Mouse (Mus musculus): Measurements from ENCODE around the gene Rnf31.

Rnf31 gene

DNA sequence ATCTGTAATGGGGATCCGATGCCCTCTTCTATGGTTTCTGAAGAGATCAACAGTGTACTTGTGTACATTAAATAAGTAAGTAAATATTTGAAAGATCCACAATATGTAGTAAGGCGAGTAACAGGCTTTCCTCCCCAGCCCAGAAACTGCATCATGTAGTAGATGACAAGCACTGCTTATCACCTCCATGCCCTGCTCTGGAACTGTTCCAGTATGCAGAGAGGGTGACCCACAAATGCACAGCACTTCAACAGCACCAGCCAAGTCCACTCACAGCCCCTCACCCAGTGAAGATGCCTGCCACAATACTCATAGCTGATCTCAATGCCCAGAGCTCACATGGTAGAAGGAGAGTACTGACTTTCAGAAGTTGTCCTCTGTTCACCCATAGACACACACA is 20.9 kb upstream of the Rnf31 start:
- TF ChIP-seq NANOG (IDR thresholded peaks at IDR 0.05; ENCODE audit: borderline replicate concordance, low read length), result no peak
- TF ChIP-seq CTCF (conservative IDR thresholded peaks at IDR 0.05; ENCODE audit: low read length), result no peak
- TF ChIP-seq POU5F1 (IDR thresholded peaks at IDR 0.05; ENCODE audit: borderline replicate concordance, low read length), result no peak
- peaks cover 47% of the 10 kb centered on the region for H3K36me3 ChIP-seq (ENCODE audit: insufficient read depth, low read length)
- H3K27me3 ChIP-seq (ENCODE audit: insufficient read depth, low read length), result no peaks in the 10 kb centered on the region
- H3K4me3 ChIP-seq (replicated peaks; ENCODE audit: low read length), result no peak overlapping the region
- peaks cover 15% of the 10 kb centered on the region for H3K4me1 ChIP-seq (replicated peaks; ENCODE audit: low read depth, low read length)
- H3K9me3 ChIP-seq (ENCODE audit: low read length), result no peaks in the 10 kb centered on the region

DNA sequence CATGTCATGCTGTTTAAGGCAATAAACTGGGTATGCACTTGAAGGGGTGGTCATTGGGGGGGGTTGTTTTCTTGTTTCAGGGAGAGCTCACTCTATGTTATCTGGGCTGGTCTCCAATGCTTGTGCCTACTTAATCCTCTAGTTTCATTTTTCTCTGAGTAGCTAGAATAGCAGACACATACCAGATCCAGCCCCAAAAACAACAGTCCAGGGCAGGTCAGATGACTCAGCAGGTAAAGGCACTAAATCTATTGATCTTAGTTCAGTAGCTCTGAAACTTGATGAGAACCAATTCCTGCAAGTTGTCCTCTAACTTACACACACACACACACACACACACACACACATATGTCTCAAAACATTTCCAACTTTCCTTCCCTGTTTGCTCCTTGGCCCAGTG is 19.7 kb upstream of the Rnf31 start:
- TF ChIP-seq POU5F1 (IDR thresholded peaks at IDR 0.05; ENCODE audit: borderline replicate concordance, low read length) (no peak), CTCF (conservative IDR thresholded peaks at IDR 0.05; ENCODE audit: low read length) (no peak), NANOG (IDR thresholded peaks at IDR 0.05; ENCODE audit: borderline replicate concordance, low read length) (no peak)
- Histone ChIP-seq H3K4me1 (replicated peaks; ENCODE audit: low read depth, low read length) (peaks cover 27% of the 10 kb centered on the region), H3K4me3 (replicated peaks; ENCODE audit: low read length) (no peak overlapping the region), H3K9me3 (ENCODE audit: low read length) (no peaks in the 10 kb centered on the region), H3K27me3 (ENCODE audit: insufficient read depth, low read length) (no peaks in the 10 kb centered on the region), H3K36me3 (ENCODE audit: insufficient read depth, low read length) (peaks cover 35% of the 10 kb centered on the region)

GRCm38 (mm10) chr14:55575302-55575701 is 16.2 kb upstream of the Rnf31 start, which contains the start of gene Fitm1:
Fitm1 (plus strand) TSS chr14:55575617.
- Histone ChIP-seq H3K27me3 (ENCODE audit: insufficient read depth, low read length) (no peaks in the 10 kb centered on the region), H3K4me1 (replicated peaks; ENCODE audit: low read depth, low read length) (peaks cover 44% of the 10 kb centered on the region), H3K36me3 (ENCODE audit: insufficient read depth, low read length) (peaks cover 9% of the 10 kb centered on the region), H3K9me3 (ENCODE audit: low read length) (no peaks in the 10 kb centered on the region), H3K4me3 (replicated peaks; ENCODE audit: low read length) (peak within 1 kb of the TSS; percentile 61)
- no peak for TF ChIP-seq POU5F1 (IDR thresholded peaks at IDR 0.05; ENCODE audit: borderline replicate concordance, low read length)
- no peak for TF ChIP-seq NANOG (IDR thresholded peaks at IDR 0.05; ENCODE audit: borderline replicate concordance, low read length)
- no peak for TF ChIP-seq CTCF (conservative IDR thresholded peaks at IDR 0.05; ENCODE audit: low read length)

DNA sequence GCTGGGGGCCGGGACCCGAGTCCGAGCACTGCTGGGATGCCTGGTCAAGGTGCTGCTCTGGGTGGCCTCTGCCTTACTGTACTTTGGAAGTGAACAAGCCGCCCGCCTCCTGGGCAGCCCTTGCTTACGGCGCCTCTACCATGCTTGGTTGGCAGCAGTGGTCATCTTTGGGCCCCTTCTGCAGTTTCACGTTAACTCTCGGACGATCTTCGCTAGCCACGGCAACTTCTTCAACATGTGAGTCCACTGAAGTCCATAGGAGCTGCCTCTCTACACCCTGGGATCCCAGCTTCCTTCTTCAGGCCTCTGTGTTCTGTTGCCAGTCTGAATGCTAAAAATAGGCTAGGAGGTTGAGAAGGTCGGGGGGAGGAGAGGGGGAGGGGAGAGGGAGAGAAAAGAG is 15.8 kb upstream of the Rnf31 start:
- peaks cover 12% of the 10 kb centered on the region for H3K36me3 ChIP-seq (ENCODE audit: insufficient read depth, low read length)
- TF ChIP-seq POU5F1 (IDR thresholded peaks at IDR 0.05; ENCODE audit: borderline replicate concordance, low read length) (no peak), CTCF (conservative IDR thresholded peaks at IDR 0.05; ENCODE audit: low read length) (no peak)
- peak overlapping the region; percentile 61 for H3K4me3 ChIP-seq (replicated peaks; ENCODE audit: low read length)
- H3K4me1 ChIP-seq (replicated peaks; ENCODE audit: low read depth, low read length), result peaks cover 48% of the 10 kb centered on the region
- H3K27me3 ChIP-seq (ENCODE audit: insufficient read depth, low read length), result no peaks in the 10 kb centered on the region
- H3K9me3 ChIP-seq (ENCODE audit: low read length), result no peaks in the 10 kb centered on the region

- TF ChIP-seq CTCF (conservative IDR thresholded peaks at IDR 0.05; ENCODE audit: low read length) (no peak), POU5F1 (IDR thresholded peaks at IDR 0.05; ENCODE audit: borderline replicate concordance, low read length) (no peak), NANOG (IDR thresholded peaks at IDR 0.05; ENCODE audit: borderline replicate concordance, low read length) (no peak)
- Histone ChIP-seq H3K27me3 (ENCODE audit: insufficient read depth, low read length) (no peaks in the 10 kb centered on the region), H3K9me3 (ENCODE audit: low read length) (no peaks in the 10 kb centered on the region), H3K36me3 (ENCODE audit: insufficient read depth, low read length) (peaks cover 17% of the 10 kb centered on the region), H3K4me1 (replicated peaks; ENCODE audit: low read depth, low read length) (peaks cover 55% of the 10 kb centered on the region), H3K4me3 (replicated peaks; ENCODE audit: low read length) (peak overlapping the region; percentile 61)
Measured at GRCm38 (mm10) chr14:55576376-55576775, 15.1 kb upstream of the Rnf31 start.

GRCm38 (mm10) chr14:55577871-55578667 is 13.4 kb upstream of the Rnf31 start, which contains the start of gene Psme1:
Psme1 (plus strand) TSS chr14:55578123.
- Histone ChIP-seq H3K4me1 (replicated peaks; ENCODE audit: low read depth, low read length) (peaks cover 63% of the 10 kb centered on the region), H3K27me3 (ENCODE audit: insufficient read depth, low read length) (no peaks in the 10 kb centered on the region), H3K4me3 (replicated peaks; ENCODE audit: low read length) (peak within 1 kb of the TSS; percentile 88), H3K36me3 (ENCODE audit: insufficient read depth, low read length) (peaks cover 24% of the 10 kb centered on the region), H3K9me3 (ENCODE audit: low read length) (no peaks in the 10 kb centered on the region)
- TF ChIP-seq NANOG (IDR thresholded peaks at IDR 0.05; ENCODE audit: borderline replicate concordance, low read length), result no peak
- no peak for TF ChIP-seq POU5F1 (IDR thresholded peaks at IDR 0.05; ENCODE audit: borderline replicate concordance, low read length)
- no peak for TF ChIP-seq CTCF (conservative IDR thresholded peaks at IDR 0.05; ENCODE audit: low read length)

DNA sequence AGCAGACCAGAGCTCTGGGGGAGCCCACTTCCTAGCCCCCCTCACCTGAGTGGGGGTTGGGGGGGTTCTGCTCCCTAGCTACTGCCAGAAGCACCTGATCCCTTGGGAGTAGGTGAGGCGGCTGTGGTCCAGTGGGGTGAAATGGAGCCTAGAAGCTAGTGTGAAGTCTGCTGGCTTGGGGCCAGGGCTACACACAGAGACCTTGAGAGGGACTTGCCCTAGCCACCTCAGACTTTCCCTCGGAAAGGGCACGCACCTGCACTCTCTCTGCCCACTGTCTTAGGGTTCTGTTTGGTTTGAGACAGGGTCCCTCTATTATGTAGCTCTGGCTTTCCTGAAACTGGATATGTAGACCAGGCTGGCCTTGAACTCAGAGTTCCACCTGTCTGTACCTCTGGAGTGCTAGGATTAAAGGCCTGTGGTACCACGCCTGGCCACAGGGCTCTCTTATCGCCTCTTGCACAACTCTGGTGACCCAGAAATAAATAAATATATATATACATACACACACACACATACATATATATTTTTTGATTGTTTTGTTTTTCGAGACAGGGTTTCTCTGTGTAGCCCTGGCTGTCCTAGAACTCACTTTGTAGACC is 12.7 kb upstream of the Rnf31 start:
- peaks cover 63% of the 10 kb centered on the region for H3K4me1 ChIP-seq (replicated peaks; ENCODE audit: low read depth, low read length)
- no peaks in the 10 kb centered on the region for H3K27me3 ChIP-seq (ENCODE audit: insufficient read depth, low read length)
- peaks cover 24% of the 10 kb centered on the region for H3K36me3 ChIP-seq (ENCODE audit: insufficient read depth, low read length)
- no peaks in the 10 kb centered on the region for H3K9me3 ChIP-seq (ENCODE audit: low read length)
- TF ChIP-seq NANOG (IDR thresholded peaks at IDR 0.05; ENCODE audit: borderline replicate concordance, low read length) (no peak), CTCF (conservative IDR thresholded peaks at IDR 0.05; ENCODE audit: low read length) (no peak), POU5F1 (IDR thresholded peaks at IDR 0.05; ENCODE audit: borderline replicate concordance, low read length) (no peak)
- H3K4me3 ChIP-seq (replicated peaks; ENCODE audit: low read length), result peak overlapping the region; percentile 88

DNA sequence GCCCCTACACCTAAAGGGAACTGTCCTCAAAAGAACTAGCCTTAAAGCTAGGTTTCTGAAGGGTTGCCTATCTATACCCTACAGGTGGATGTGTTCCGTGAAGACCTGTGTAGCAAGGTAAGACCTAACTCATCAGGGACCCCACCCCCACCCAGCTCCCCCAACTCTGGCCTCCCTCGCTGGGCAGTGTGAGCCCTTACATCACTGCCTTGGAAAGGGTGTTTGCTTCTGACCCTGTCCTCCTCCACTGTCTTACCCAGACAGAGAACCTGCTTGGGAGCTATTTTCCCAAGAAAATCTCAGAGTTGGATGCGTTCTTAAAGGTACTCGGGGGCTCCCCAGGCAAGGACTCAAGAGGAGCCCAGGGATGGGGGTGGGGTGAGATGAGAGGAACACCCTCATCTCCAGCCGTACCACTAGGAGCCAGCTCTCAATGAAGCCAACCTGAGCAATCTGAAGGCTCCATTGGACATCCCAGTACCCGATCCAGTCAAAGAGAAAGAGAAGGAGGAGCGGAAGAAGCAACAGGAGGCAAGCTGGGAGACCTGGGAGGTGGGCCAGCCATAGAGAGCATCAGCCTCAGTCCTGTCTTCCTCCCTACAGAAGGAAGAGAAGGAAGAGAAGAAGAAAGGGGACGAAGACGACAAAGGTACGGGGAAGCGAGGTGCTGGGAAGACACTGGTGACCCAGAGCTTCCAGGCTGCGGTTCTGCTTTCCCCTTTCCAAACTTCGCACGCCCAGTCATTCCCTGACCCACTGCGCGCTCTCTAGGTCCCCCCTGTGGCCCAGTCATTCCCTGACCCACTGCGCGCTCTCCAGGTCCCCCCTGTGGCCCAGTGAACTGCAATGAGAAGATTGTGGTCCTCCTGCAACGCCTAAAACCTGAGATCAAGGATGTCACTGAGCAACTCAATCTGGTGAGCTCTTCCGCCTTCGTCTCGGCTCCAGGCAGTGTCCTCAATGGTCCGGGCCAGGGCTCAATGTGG is 11.7 kb upstream of the Rnf31 start:
- H3K36me3 ChIP-seq (ENCODE audit: insufficient read depth, low read length), result peaks cover 24% of the 10 kb centered on the region
- H3K4me1 ChIP-seq (replicated peaks; ENCODE audit: low read depth, low read length), result peaks cover 70% of the 10 kb centered on the region
- no peak for TF ChIP-seq NANOG (IDR thresholded peaks at IDR 0.05; ENCODE audit: borderline replicate concordance, low read length)
- no peak for TF ChIP-seq CTCF (conservative IDR thresholded peaks at IDR 0.05; ENCODE audit: low read length)
- TF ChIP-seq POU5F1 (IDR thresholded peaks at IDR 0.05; ENCODE audit: borderline replicate concordance, low read length), result no peak
- peaks cover 5% of the 10 kb centered on the region for H3K27me3 ChIP-seq (ENCODE audit: insufficient read depth, low read length)
- H3K4me3 ChIP-seq (replicated peaks; ENCODE audit: low read length), result peak overlapping the region; percentile 13; the same call in 1 of the 2 replicates
- no peaks in the 10 kb centered on the region for H3K9me3 ChIP-seq (ENCODE audit: low read length)

Measured in E14TG2a.4 (cell line).